Mouse (Mus musculus) limb, embryonic 14.5 days (tissue): ENCODE results near the gene Aoc1. TPM values are rescaled to one million over a fixed set of nuclear protein-coding genes. Genes with fewer than 3 reads are reported as not detected.
A peak's percentile ranks its signal among the peaks of the same experiment; 100 is the strongest.

Experiments used
- ATAC-seq: fragments of 200-750 bp; cut with Nextera tagmentation; 2 replicates; pipeline ENCODE4 v1.8.0; 2017; ENCODE audit warnings: low read depth, moderate number of reproducible peaks, moderate TSS enrichment; ENCODE audit not compliant: low FRiP score
- DNase-seq: peaks from one replicate; pipeline ENCODE4 v3.0.0-alpha.2; 2015; ENCODE audit warnings: low spot score
- H3K27ac ChIP-seq: fragments of 300-500 bp; sonication (generic); replicated peaks from 2 replicates; pipeline ENCODE4 v1.5.1; 2014; ENCODE audit warnings: low read depth, mild to moderate bottlenecking, low read length, moderate library complexity, mixed read lengths
- H3K27me3 ChIP-seq: fragments of 300-500 bp; sonication (generic); 2 replicates; pipeline ENCODE4 v1.6.1; 2014; ENCODE audit warnings: low read length, mixed read lengths; ENCODE audit not compliant: control insufficient read depth, insufficient read depth
- H3K36me3 ChIP-seq: fragments of 300-500 bp; sonication (generic); 2 replicates; pipeline ENCODE4 v1.6.1; 2014; ENCODE audit warnings: mild to moderate bottlenecking, low read length, moderate library complexity, mixed read lengths; ENCODE audit not compliant: control insufficient read depth, insufficient read depth
- H3K4me1 ChIP-seq: fragments of 300-500 bp; sonication (generic); 2 replicates; pipeline ENCODE4 v1.6.1; 2014; ENCODE audit warnings: antibody characterized with exemption, low read length, mixed read lengths; ENCODE audit not compliant: control insufficient read depth, insufficient read depth
- H3K4me2 ChIP-seq: fragments of 300-500 bp; sonication (generic); replicated peaks from 2 replicates; pipeline ENCODE4 v1.6.1; 2014; ENCODE audit warnings: low read depth, mild to moderate bottlenecking, low read length, moderate library complexity; ENCODE audit not compliant: severe bottlenecking
- H3K4me3 ChIP-seq: fragments of 300-500 bp; sonication (generic); replicated peaks from 2 replicates; pipeline ENCODE4 v1.5.1; 2014; ENCODE audit warnings: low read length
- H3K9ac ChIP-seq: fragments of 300-500 bp; sonication (generic); 2 replicates; pipeline ENCODE4 v1.6.1; 2014; ENCODE audit warnings: mild to moderate bottlenecking, low read depth, low read length, moderate library complexity; ENCODE audit not compliant: severe bottlenecking
- H3K9me3 ChIP-seq: fragments of 300-500 bp; sonication (generic); 2 replicates; pipeline ENCODE4 v1.6.1; 2016; ENCODE audit warnings: low read length; ENCODE audit not compliant: control insufficient read depth
- POLR2A ChIP-seq: fragments of 200-500 bp; IDR thresholded peaks from 2 replicates; pipeline ENCODE4 v1.8.0; 2012; ENCODE audit warnings: inconsistent platforms, mild to moderate bottlenecking, moderate library complexity, borderline replicate concordance; ENCODE audit not compliant: insufficient read depth, insufficient read length; ENCODE audit errors: extremely low read depth
- WGBS: fragments of 180-500 bp; shearing (Covaris S2); extraction: QIAGEN DNeasy Blood & Tissue Kit; methylation state at CpG from one replicate; pipeline ENCODE4 v1.1.7; 2014; 5-methylcytosine and 5-hydroxymethylcytosine counted together
- polyA plus RNA-seq, 2 experiments: library from polyadenylated mRNA; depleted of rRNA in 1 of 2; stranded (reverse) in 1 of 2; unstranded in 1 of 2; fragments of >200 nt; fragmentation: Nextera tagmentation in 1 of 2; extraction: Ambion mirVana in 1 of 2; gene quantifications; 2 replicates each; pipeline versions ENCODE4 v1.2.1 to v1.2.3; 2012 to 2014

The Aoc1 gene
- polyA plus RNA-seq, 2 experiments = 0.34 TPM; not detected in 1

DNA sequence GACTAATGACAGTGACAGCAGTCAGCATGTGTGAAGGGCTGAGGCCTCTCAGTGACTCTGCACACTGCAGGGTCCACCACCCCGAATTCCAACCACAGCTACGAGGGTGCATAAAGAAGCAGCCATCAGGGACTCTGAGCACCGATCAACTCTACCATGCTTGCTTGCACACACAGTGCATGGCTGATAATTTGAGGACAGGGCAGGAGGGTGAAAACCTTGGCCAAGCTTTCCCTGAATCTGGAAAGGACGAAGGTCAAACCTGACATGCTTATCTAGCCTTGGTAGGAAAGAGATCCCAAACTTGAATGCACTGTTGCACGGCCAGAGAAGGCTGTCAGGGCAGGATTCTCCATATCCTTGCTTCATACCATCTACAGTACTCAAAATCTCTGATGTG, 80.5 kb downstream of the Aoc1 start:
- H3K4me1 ChIP-seq = no peaks in the 10 kb centered on the region
- no peaks in the 10 kb centered on the region for H3K27me3 ChIP-seq
- no peak overlapping the region for H3K4me2 ChIP-seq
- WGBS = 90% methylated on average over 5 of the region's 5 CpGs
- no peak for ATAC-seq
- H3K27ac ChIP-seq = no peak overlapping the region
- TF ChIP-seq POLR2A = no peak
- H3K4me3 ChIP-seq = no peak overlapping the region
- no peak for DNase-seq
- no peaks in the 10 kb centered on the region for H3K36me3 ChIP-seq
- no peaks in the 10 kb centered on the region for H3K9me3 ChIP-seq
- H3K9ac ChIP-seq = no peak overlapping the region

- Histone ChIP-seq H3K27me3 (no peaks in the 10 kb centered on the region), H3K9me3 (no peaks in the 10 kb centered on the region), H3K36me3 (no peaks in the 10 kb centered on the region), H3K9ac (no peak overlapping the region), H3K27ac (no peak overlapping the region), H3K4me3 (no peak overlapping the region), H3K4me1 (no peaks in the 10 kb centered on the region), H3K4me2 (no peak overlapping the region)
- WGBS = 79% methylated on average over 5 of the region's 5 CpGs
- TF ChIP-seq POLR2A = no peak
- ATAC-seq (no peak), DNase-seq (no peak)
Observed at GRCm38 (mm10) chr6:48954211-48954610, 81.5 kb downstream of the Aoc1 start.

- Histone ChIP-seq H3K4me1 (no peaks in the 10 kb centered on the region), H3K9me3 (no peaks in the 10 kb centered on the region), H3K4me2 (no peak overlapping the region), H3K36me3 (no peaks in the 10 kb centered on the region), H3K27ac (no peak overlapping the region), H3K4me3 (no peak overlapping the region), H3K27me3 (no peaks in the 10 kb centered on the region), H3K9ac (no peak overlapping the region)
- no peak for TF ChIP-seq POLR2A
- 46% methylated on average over 1 of the region's 1 CpGs for WGBS
- peak; percentile 52 for DNase-seq
- ATAC-seq = no peak
Observed at GRCm38 (mm10) chr6:48954946-48955345, 82.2 kb downstream of the Aoc1 start.

DNA sequence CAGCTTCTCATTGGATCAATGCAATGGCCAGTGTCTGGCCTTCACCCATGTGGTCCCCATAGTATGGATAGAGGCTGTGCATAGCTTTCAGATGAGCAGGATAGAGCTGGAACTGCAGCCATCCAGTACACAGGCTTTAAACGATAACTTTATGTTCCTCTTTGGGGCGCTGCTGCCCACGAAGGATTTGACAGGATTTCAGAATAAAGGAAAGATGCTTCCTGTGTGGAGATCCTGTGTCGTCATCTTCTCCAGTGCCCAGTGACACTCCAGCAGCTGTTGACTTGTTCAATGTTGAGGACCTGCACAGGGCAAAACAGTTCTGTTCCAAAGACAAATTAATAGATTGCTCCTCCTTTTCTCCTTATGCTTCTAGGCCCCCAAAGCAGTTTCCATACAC, 84.1 kb downstream of the Aoc1 start:
- TF ChIP-seq POLR2A = no peak
- no peak for DNase-seq
- H3K4me2 ChIP-seq = no peak overlapping the region
- no peak for ATAC-seq
- no peak overlapping the region for H3K27ac ChIP-seq
- no peaks in the 10 kb centered on the region for H3K4me1 ChIP-seq
- no peak overlapping the region for H3K9ac ChIP-seq
- H3K4me3 ChIP-seq = no peak overlapping the region
- H3K9me3 ChIP-seq = no peaks in the 10 kb centered on the region
- no peaks in the 10 kb centered on the region for H3K27me3 ChIP-seq
- H3K36me3 ChIP-seq = no peaks in the 10 kb centered on the region
- 85% methylated on average over 4 of the region's 4 CpGs for WGBS

DNA sequence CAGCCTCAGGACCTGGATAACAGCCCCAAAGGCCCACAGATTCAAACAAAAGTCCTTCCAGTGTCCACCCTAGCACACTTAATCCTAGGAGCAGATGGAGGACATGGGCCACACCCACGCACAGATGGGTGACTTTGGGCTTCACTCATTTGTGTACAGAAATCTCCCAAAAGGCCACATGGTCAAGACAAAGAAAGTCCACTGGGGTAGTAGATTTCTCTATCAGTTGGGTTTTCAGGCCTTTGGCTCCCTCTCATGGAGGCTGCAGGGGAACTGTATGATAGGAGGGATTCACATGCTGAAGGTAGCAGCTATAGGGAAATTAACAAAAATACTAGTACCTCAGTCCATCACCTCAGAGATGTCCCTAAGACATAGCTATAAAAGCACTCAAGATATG, 85.4 kb downstream of the Aoc1 start:
- ATAC-seq (no peak), DNase-seq (no peak)
- Histone ChIP-seq H3K9ac (no peak overlapping the region), H3K9me3 (no peaks in the 10 kb centered on the region), H3K36me3 (no peaks in the 10 kb centered on the region), H3K4me3 (no peak overlapping the region), H3K4me2 (no peak overlapping the region), H3K4me1 (no peaks in the 10 kb centered on the region), H3K27me3 (no peaks in the 10 kb centered on the region), H3K27ac (no peak overlapping the region)
- no peak for TF ChIP-seq POLR2A
- 67% methylated on average over 1 of the region's 1 CpGs for WGBS

Other genes with a start within 250 kb of the Aoc1 start
- 1.1 and 1.5 TPM in 2 replicates for gene AI854703, start 246.1 kb upstream of the Aoc1 start, polyA plus RNA-seq (2012; rRNA removed)
- gene AI854703, start 246.1 kb upstream of the Aoc1 start, polyA plus RNA-seq (2014; fragmentation: Nextera tagmentation; extraction: Ambion mirVana) = 0.76 and 0.87 TPM in 2 replicates
- 2.3 TPM in 2 replicates for gene Gimap8, start 225.7 kb upstream of the Aoc1 start, polyA plus RNA-seq (2012; rRNA removed)
- 0.40 and 0.70 TPM in 2 replicates for gene Gimap8, start 225.7 kb upstream of the Aoc1 start, polyA plus RNA-seq (2014; fragmentation: Nextera tagmentation; extraction: Ambion mirVana)
- 5.8 and 6.2 TPM in 2 replicates for gene Gimap9, start 196.8 kb upstream of the Aoc1 start, polyA plus RNA-seq (2012; rRNA removed)
- 6.0 and 6.2 TPM in 2 replicates for gene Gimap9, start 196.8 kb upstream of the Aoc1 start, polyA plus RNA-seq (2014; fragmentation: Nextera tagmentation; extraction: Ambion mirVana)
- 9.6 and 9.7 TPM in 2 replicates for gene Gimap4, start 188.3 kb upstream of the Aoc1 start, polyA plus RNA-seq (2012; rRNA removed)
- 9.8 and 11.2 TPM in 2 replicates for gene Gimap4, start 188.3 kb upstream of the Aoc1 start, polyA plus RNA-seq (2014; fragmentation: Nextera tagmentation; extraction: Ambion mirVana)
- 11.4 and 15.0 TPM in 2 replicates for gene Gimap6, start 164.7 kb upstream of the Aoc1 start, polyA plus RNA-seq (2012; rRNA removed)
- gene Gimap6, start 164.7 kb upstream of the Aoc1 start, polyA plus RNA-seq (2014; fragmentation: Nextera tagmentation; extraction: Ambion mirVana) = 17.7 and 19.9 TPM in 2 replicates
- gene Gm28053, start 154.3 kb upstream of the Aoc1 start, polyA plus RNA-seq (2012; rRNA removed) = 0.82 TPM in 1 of 2 replicates, not detected in the other
- 1.2 and 2.2 TPM in 2 replicates for gene Gm28053, start 154.3 kb upstream of the Aoc1 start, polyA plus RNA-seq (2014; fragmentation: Nextera tagmentation; extraction: Ambion mirVana)
- gene Gimap7, start 154.3 kb upstream of the Aoc1 start, polyA plus RNA-seq (2012; rRNA removed) = not detected in 2 replicates
- gene Gimap7, start 154.3 kb upstream of the Aoc1 start, polyA plus RNA-seq (2014; fragmentation: Nextera tagmentation; extraction: Ambion mirVana) = not detected in 2 replicates
- gene Gimap1, start 133.8 kb upstream of the Aoc1 start, polyA plus RNA-seq (2012; rRNA removed) = 4.0 TPM in 2 replicates
- gene Gimap1, start 133.8 kb upstream of the Aoc1 start, polyA plus RNA-seq (2014; fragmentation: Nextera tagmentation; extraction: Ambion mirVana) = 10.9 and 11.9 TPM in 2 replicates
- 3.5 and 3.7 TPM in 2 replicates for gene Gimap5, start 126.7 kb upstream of the Aoc1 start, polyA plus RNA-seq (2012; rRNA removed)
- 3.8 and 4.9 TPM in 2 replicates for gene Gimap5, start 126.7 kb upstream of the Aoc1 start, polyA plus RNA-seq (2014; fragmentation: Nextera tagmentation; extraction: Ambion mirVana)
- gene Gimap3, start 102.0 kb upstream of the Aoc1 start, polyA plus RNA-seq (2012; rRNA removed) = not detected in 2 replicates
- not detected in 2 replicates for gene Gimap3, start 102.0 kb upstream of the Aoc1 start, polyA plus RNA-seq (2014; fragmentation: Nextera tagmentation; extraction: Ambion mirVana)
- 49.7 and 61.3 TPM in 2 replicates for gene Tmem176a, start 32.0 kb upstream of the Aoc1 start, polyA plus RNA-seq (2012; rRNA removed)
- 80.7 and 90.9 TPM in 2 replicates for gene Tmem176a, start 32.0 kb upstream of the Aoc1 start, polyA plus RNA-seq (2014; fragmentation: Nextera tagmentation; extraction: Ambion mirVana)
- gene Tmem176b, start 31.4 kb upstream of the Aoc1 start, polyA plus RNA-seq (2012; rRNA removed) = 227 and 235 TPM in 2 replicates
- 232 and 255 TPM in 2 replicates for gene Tmem176b, start 31.4 kb upstream of the Aoc1 start, polyA plus RNA-seq (2014; fragmentation: Nextera tagmentation; extraction: Ambion mirVana)
- 0.04 TPM in 1 of 2 replicates, not detected in the other for gene 1600015I10Rik, start 57.0 kb downstream of the Aoc1 start, polyA plus RNA-seq (2012; rRNA removed)
- not detected in 2 replicates for gene 1600015I10Rik, start 57.0 kb downstream of the Aoc1 start, polyA plus RNA-seq (2014; fragmentation: Nextera tagmentation; extraction: Ambion mirVana)
- gene Doxl2, start 102.1 kb downstream of the Aoc1 start, polyA plus RNA-seq (2012; rRNA removed) = not detected in 2 replicates
- gene Doxl2, start 102.1 kb downstream of the Aoc1 start, polyA plus RNA-seq (2014; fragmentation: Nextera tagmentation; extraction: Ambion mirVana) = not detected in 2 replicates
- gene Svs1, start 114.0 kb downstream of the Aoc1 start, polyA plus RNA-seq (2012; rRNA removed) = not detected in 2 replicates
- gene Svs1, start 114.0 kb downstream of the Aoc1 start, polyA plus RNA-seq (2014; fragmentation: Nextera tagmentation; extraction: Ambion mirVana) = not detected in 2 replicates
- gene Gpnmb, start 163.7 kb downstream of the Aoc1 start, polyA plus RNA-seq (2012; rRNA removed) = 2.7 and 5.0 TPM in 2 replicates
- gene Gpnmb, start 163.7 kb downstream of the Aoc1 start, polyA plus RNA-seq (2014; fragmentation: Nextera tagmentation; extraction: Ambion mirVana) = 1.3 and 1.9 TPM in 2 replicates
- 21.9 and 27.4 TPM in 2 replicates for gene Malsu1, start 200.9 kb downstream of the Aoc1 start, polyA plus RNA-seq (2012; rRNA removed)
- gene Malsu1, start 200.9 kb downstream of the Aoc1 start, polyA plus RNA-seq (2014; fragmentation: Nextera tagmentation; extraction: Ambion mirVana) = 72.1 and 72.9 TPM in 2 replicates